Mouse (Mus musculus) neural tube, postnatal 0 days (tissue): ENCODE results near the gene Commd1. TPM values are rescaled to one million over a fixed set of nuclear protein-coding genes. Genes with fewer than 3 reads are reported as not detected.

ENCODE experiments used
- polyA plus RNA-seq: library from polyadenylated mRNA; unstranded; fragments of >200 nt; fragmentation: Nextera tagmentation; extraction: Ambion mirVana; gene quantifications from 2 replicates; pipeline ENCODE4 v1.2.1, GENCODE M21; 2015

Gene Commd1
- 213 and 230 TPM in 2 replicates for polyA plus RNA-seq

GRCm38 (mm10) chr11:22981984-22982757 lies at the start of gene Commd1, which contains the start of gene Gm28048:
TSS of gene Commd1 (minus strand) at chr11:22982382.
TSS of gene Gm28048 (minus strand) at chr11:22982090.

DNA sequence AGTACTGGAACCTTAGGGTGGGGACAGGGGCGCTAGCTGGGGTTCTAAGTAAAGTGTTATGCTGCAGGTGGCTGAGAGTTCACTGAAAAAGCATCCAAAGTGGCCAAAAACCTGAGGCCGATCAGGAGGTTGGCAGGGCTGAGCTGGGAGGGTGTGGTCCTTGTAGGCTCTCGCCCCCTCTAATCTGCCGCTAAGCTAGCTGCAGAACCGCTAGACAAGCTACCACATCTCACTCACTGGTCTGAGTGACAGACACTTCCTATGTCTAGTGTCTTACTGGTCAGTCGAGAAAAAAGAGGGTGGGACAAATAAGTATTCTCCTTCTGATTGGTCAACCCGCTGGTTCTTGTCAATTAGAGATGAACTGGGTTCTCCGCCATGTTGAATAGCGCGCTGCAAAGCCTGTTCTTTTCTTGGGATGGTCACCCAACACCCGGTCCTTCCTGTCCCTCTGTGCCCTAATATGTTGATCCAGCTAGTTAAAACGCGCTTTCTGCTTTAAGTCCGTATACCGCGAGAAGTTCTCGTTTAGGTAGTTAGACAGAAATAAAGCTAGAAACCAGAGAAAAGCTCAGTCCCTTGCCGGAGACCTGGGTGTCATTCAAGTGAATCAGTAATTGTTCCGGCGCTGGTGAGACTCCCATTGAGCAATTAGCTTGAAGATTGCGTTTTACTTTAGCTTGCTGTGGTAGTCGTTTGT lies 25.4 kb upstream of the Commd1 start, which contains the start of gene Fam161a:
Gene Fam161a (plus strand): TSS at position 51 of the 700 bp plus-strand sequence.

GRCm38 (mm10) chr11:22990393-22991126 lies 8.4 kb upstream of the Commd1 start, which contains the start of gene Cct4:
TSS of gene Cct4 (plus strand) at chr11:22990519.

GRCm38 (mm10) chr11:22971835-22972709 lies 10.1 kb downstream of the Commd1 start, which contains the start of gene Zrsr1:
TSS of gene Zrsr1 (plus strand) at chr11:22972005.

DNA sequence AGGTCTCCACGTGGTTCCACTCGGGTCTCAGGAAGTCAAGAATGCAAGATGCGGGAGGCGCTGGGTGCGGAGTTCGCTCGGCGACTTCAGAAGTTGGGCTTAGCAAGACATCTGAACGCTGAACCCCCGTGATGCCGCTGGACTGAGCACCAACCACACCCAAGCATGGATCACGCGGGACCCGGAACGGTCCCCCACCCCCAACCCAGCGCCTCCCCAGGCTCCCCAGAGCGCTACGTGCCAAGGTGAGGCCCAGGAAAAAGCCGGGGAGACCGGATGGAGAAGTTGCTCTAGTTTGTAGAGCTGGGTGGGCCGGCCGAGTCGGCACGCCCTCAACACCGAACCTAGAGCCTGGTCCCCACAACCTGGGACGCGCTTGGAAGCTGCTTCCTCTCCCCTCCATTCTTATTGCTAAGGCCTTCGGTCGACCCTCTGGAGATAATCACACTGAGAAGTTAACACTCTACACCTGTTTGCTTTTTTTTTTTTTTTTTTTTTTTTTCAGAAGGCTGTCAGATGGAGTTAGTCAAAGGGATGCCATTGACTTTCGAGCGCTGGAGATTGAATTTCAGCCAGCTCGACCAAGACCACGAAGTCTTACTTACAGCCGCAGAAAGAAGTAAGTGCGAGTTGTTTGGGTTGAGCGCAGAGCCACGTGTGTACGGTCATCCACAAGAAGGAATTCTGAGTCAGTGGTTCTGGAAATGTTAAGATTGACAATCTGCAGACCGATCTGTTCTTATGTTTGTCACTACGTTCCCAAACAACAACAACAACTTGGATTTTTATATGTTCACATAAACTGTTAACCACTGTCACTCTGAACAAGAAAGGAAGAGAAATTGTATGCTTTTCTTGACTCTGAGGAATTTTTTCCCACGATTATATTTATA lies 121.6 kb downstream of the Commd1 start, which contains the start of gene B3gnt2:
Gene B3gnt2 (minus strand): TSS at position 627 of the 893 bp plus-strand sequence.

Other genes with a start within 250 kb of the Commd1 start
- 3.4 and 3.5 TPM in 2 replicates for gene B3gnt2, start 121.4 kb downstream of the Commd1 start, polyA plus RNA-seq
- 9.6 and 10.6 TPM in 2 replicates for gene Zrsr1, start 10.4 kb downstream of the Commd1 start, polyA plus RNA-seq
- 3.4 and 4.2 TPM in 2 replicates for gene Gm28048, start 292 bp downstream of the Commd1 start, polyA plus RNA-seq
- gene Cct4, start 8.1 kb upstream of the Commd1 start, polyA plus RNA-seq: 199 and 203 TPM in 2 replicates
- gene Fam161a, start 25.1 kb upstream of the Commd1 start, polyA plus RNA-seq: 5.0 and 5.3 TPM in 2 replicates